Mouse (Mus musculus) forebrain, embryonic 13.5 days (tissue): ENCODE measurements around the gene Gm11027. TPM values are rescaled to one million over a fixed set of nuclear protein-coding genes. Genes with fewer than 3 reads are reported as not detected.

Experiments used
- ATAC-seq: fragments of 200-750 bp; cut with Nextera tagmentation; 2 replicates; pipeline ENCODE4 v1.8.0; 2017
- H3K27ac ChIP-seq: fragments of 300-500 bp; sonication (generic); 2 replicates; pipeline ENCODE4 v1.5.1; 2015; ENCODE audit warnings: inconsistent platforms, mild to moderate bottlenecking, moderate library complexity
- H3K27me3 ChIP-seq: fragments of 300-500 bp; sonication (generic); 2 replicates; pipeline ENCODE4 v1.6.1; 2015; ENCODE audit warnings: mild to moderate bottlenecking, inconsistent platforms
- H3K36me3 ChIP-seq: fragments of 300-500 bp; sonication (generic); 2 replicates; pipeline ENCODE4 v1.6.1; 2015; ENCODE audit warnings: mild to moderate bottlenecking, inconsistent platforms; ENCODE audit not compliant: poor library complexity, severe bottlenecking
- H3K4me1 ChIP-seq: fragments of 300-500 bp; sonication (generic); 2 replicates; pipeline ENCODE4 v1.6.1; 2015; ENCODE audit warnings: inconsistent platforms
- H3K4me2 ChIP-seq: fragments of 300-500 bp; sonication (generic); 2 replicates; pipeline ENCODE4 v1.6.1; 2015; ENCODE audit warnings: inconsistent platforms, mild to moderate bottlenecking, moderate library complexity
- H3K4me3 ChIP-seq: fragments of 300-500 bp; sonication (generic); 2 replicates; pipeline ENCODE4 v1.5.1; 2015; ENCODE audit warnings: mild to moderate bottlenecking, inconsistent platforms
- H3K9ac ChIP-seq: fragments of 300-500 bp; sonication (generic); 2 replicates; pipeline ENCODE4 v1.6.1; 2015; ENCODE audit warnings: mild to moderate bottlenecking, inconsistent platforms
- H3K9me3 ChIP-seq: fragments of 300-500 bp; sonication (generic); replicated peaks from 2 replicates; pipeline ENCODE4 v1.6.1; 2016; ENCODE audit warnings: inconsistent platforms
- WGBS: fragments of 180-500 bp; shearing (Covaris S2); methylation state at CpG from one replicate; pipeline ENCODE4 v1.1.7; 2015; 5-methylcytosine and 5-hydroxymethylcytosine counted together
- microRNA-seq: library from miRNA; unstranded; fragments of <30 nt; microRNA quantifications from one replicate; pipeline ENCODE4, GENCODE M21; 2016
- polyA plus RNA-seq: library from polyadenylated mRNA; unstranded; fragments of >200 nt; fragmentation: Nextera tagmentation; extraction: Ambion mirVana; gene quantifications from 2 replicates; pipeline ENCODE4 v1.2.1, GENCODE M21; 2015

Gm11027 gene
- polyA plus RNA-seq, 1 experiment from 2014 or later, result not detected

DNA sequence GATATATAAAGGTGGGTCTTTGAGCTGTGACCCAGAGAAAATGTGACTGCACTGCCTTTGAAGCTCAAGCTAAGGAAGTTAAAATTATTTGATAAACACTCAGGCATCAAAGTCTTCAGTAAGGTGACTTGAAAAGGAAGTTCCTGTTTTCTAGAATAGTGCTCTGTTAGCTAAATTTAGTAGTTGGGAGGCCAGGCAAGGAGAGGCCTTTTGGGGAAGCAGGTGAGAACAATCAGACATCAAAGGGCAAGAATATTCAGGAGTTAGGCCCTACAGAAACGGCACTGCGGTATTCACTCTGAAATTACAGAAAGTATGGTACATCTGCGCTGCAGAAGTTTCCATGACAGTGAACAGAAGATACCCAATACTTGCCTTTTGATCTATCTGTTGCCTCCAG, 40.3 kb downstream of the Gm11027 start:
- 90% methylated on average over 3 of the region's 3 CpGs for WGBS
- no peaks in the 10 kb centered on the region for H3K4me1 ChIP-seq
- no peak overlapping the region for H3K4me3 ChIP-seq
- H3K36me3 ChIP-seq, result no peaks in the 10 kb centered on the region
- H3K9me3 ChIP-seq, result no peaks in the 10 kb centered on the region
- no peaks in the 10 kb centered on the region for H3K27me3 ChIP-seq
- no peak overlapping the region for H3K9ac ChIP-seq
- no peak overlapping the region for H3K4me2 ChIP-seq
- no peak for ATAC-seq
- H3K27ac ChIP-seq, result no peak overlapping the region

GRCm38 (mm10) chr12:116317818-116318217, 42.6 kb downstream of the Gm11027 start:
- H3K36me3 ChIP-seq, result no peaks in the 10 kb centered on the region
- no peaks in the 10 kb centered on the region for H3K9me3 ChIP-seq
- ATAC-seq, result no peak
- no peak overlapping the region for H3K27ac ChIP-seq
- no peak overlapping the region for H3K9ac ChIP-seq
- H3K27me3 ChIP-seq, result no peaks in the 10 kb centered on the region
- no peaks in the 10 kb centered on the region for H3K4me1 ChIP-seq
- WGBS, result 96% methylated on average over 1 of the region's 1 CpGs
- no peak overlapping the region for H3K4me3 ChIP-seq
- H3K4me2 ChIP-seq, result no peak overlapping the region

Small RNA genes lying within 50 kb of the gene (microRNA-seq; reads per million reads assigned to microRNA genes)
- not detected for gene Gm23190

Other genes starting within 250 kb of the Gm11027 start
- 59.6 and 61.7 TPM in 2 replicates for gene Zfp386, start 227.7 kb upstream of the Gm11027 start, polyA plus RNA-seq
- 0.94 and 1.1 TPM in 2 replicates for gene Vipr2, start 197.7 kb upstream of the Gm11027 start, polyA plus RNA-seq
- gene Wdr60, start 12.4 kb upstream of the Gm11027 start, polyA plus RNA-seq, result 19.9 and 20.5 TPM in 2 replicates
- gene Esyt2, start 5.8 kb downstream of the Gm11027 start, polyA plus RNA-seq, result 9.9 and 10.9 TPM in 2 replicates
- gene Ncapg2, start 130.0 kb downstream of the Gm11027 start, polyA plus RNA-seq, result 30.7 and 39.1 TPM in 2 replicates
- 6.6 and 9.7 TPM in 2 replicates for gene Ptprn2, start 210.3 kb downstream of the Gm11027 start, polyA plus RNA-seq